Mouse (Mus musculus): Measurements from ENCODE around the gene Cyp4f15. TPM values are rescaled to one million over a fixed set of nuclear protein-coding genes. Genes with fewer than 3 reads are reported as not detected.
"Not testable (repeated sequence)": the region's sequence is repeated elsewhere in the genome, so short reads cannot be mapped to it uniquely, and the experiment has no call there.

Gene Cyp4f15
- polyA plus RNA-seq, 1 experiment from 2014 or later, result 0.43 TPM

- H3K4me2 ChIP-seq (replicated peaks; ENCODE audit: low read depth, low read length), result no peak overlapping the region; the same call in 1 of the 2 replicates
- ATAC-seq (ENCODE audit: low FRiP score), result no peak
Observed at GRCm38 (mm10) chr17:32676040-32676635, 9.3 kb upstream of the Cyp4f15 start.

GRCm38 (mm10) chr17:32680404-32680803 lies 5.0 kb upstream of the Cyp4f15 start:
- WGBS, result 37% methylated on average over 2 of the region's 2 CpGs
- Histone ChIP-seq H3K4me2 (replicated peaks; ENCODE audit: low read depth, low read length) (no peak overlapping the region), H3K36me3 (ENCODE audit: control insufficient read depth, insufficient read depth, low read length) (no peaks in the 10 kb centered on the region), H3K9me3 (ENCODE audit: control insufficient read depth, low read length) (no peaks in the 10 kb centered on the region), H3K4me1 (replicated peaks; ENCODE audit: control insufficient read depth, insufficient read depth, low read length) (no peaks in the 10 kb centered on the region), H3K27ac (ENCODE audit: low read depth, low read length) (no peak overlapping the region), H3K9ac (ENCODE audit: low read depth, low read length) (no peak overlapping the region), H3K27me3 (ENCODE audit: control insufficient read depth, insufficient read depth, low read length) (no peaks in the 10 kb centered on the region), H3K4me3 (ENCODE audit: low read depth, low read length) (no peak overlapping the region)
- DNase-seq (ENCODE audit: low spot score), result peak; percentile 72
- no peak for ATAC-seq (ENCODE audit: low FRiP score)

More at GRCm38 (mm10) chr17:32676040-32676635, 9.3 kb upstream of the Cyp4f15 start:
- H3K27ac ChIP-seq (ENCODE audit: low read depth, low read length), result no peak overlapping the region
- H3K4me3 ChIP-seq (ENCODE audit: low read depth, low read length), result no peak overlapping the region
- H3K27me3 ChIP-seq (ENCODE audit: control insufficient read depth, insufficient read depth, low read length), result no peaks in the 10 kb centered on the region
- WGBS, result 46% methylated on average over 21 of the region's 21 CpGs
- DNase-seq (ENCODE audit: low spot score), result peak; percentile 17
- no peaks in the 10 kb centered on the region for H3K9me3 ChIP-seq (ENCODE audit: control insufficient read depth, low read length)
- H3K9ac ChIP-seq (ENCODE audit: low read depth, low read length), result no peak overlapping the region
- H3K4me1 ChIP-seq (replicated peaks; ENCODE audit: control insufficient read depth, insufficient read depth, low read length), result no peaks in the 10 kb centered on the region
- no peaks in the 10 kb centered on the region for H3K36me3 ChIP-seq (ENCODE audit: control insufficient read depth, insufficient read depth, low read length)

- no peaks in the 10 kb centered on the region for H3K27me3 ChIP-seq (ENCODE audit: control insufficient read depth, insufficient read depth, low read length)
- no peaks in the 10 kb centered on the region for H3K36me3 ChIP-seq (ENCODE audit: control insufficient read depth, insufficient read depth, low read length)
- H3K4me3 ChIP-seq (ENCODE audit: low read depth, low read length), result no peak overlapping the region
- H3K4me2 ChIP-seq (replicated peaks; ENCODE audit: low read depth, low read length), result no peak overlapping the region
- WGBS, result 97% methylated on average over 5 of the region's 5 CpGs
- H3K9ac ChIP-seq (ENCODE audit: low read depth, low read length), result no peak overlapping the region
- ATAC-seq (ENCODE audit: low FRiP score) (no peak), DNase-seq (ENCODE audit: low spot score) (no peak)
- H3K4me1 ChIP-seq (replicated peaks; ENCODE audit: control insufficient read depth, insufficient read depth, low read length), result no peaks in the 10 kb centered on the region
- H3K9me3 ChIP-seq (ENCODE audit: control insufficient read depth, low read length), result no peaks in the 10 kb centered on the region
- H3K27ac ChIP-seq (ENCODE audit: low read depth, low read length), result no peak overlapping the region
Observed at GRCm38 (mm10) chr17:32686722-32687121, 1.3 kb downstream of the Cyp4f15 start.

- Histone ChIP-seq H3K9me3 (ENCODE audit: control insufficient read depth, low read length) (no peaks in the 10 kb centered on the region), H3K27me3 (ENCODE audit: control insufficient read depth, insufficient read depth, low read length) (no peaks in the 10 kb centered on the region)
- 90% methylated on average over 1 of the region's 1 CpGs for WGBS
Observed at GRCm38 (mm10) chr17:32690959-32691358, 5.5 kb downstream of the Cyp4f15 start.

GRCm38 (mm10) chr17:32702826-32703225 lies 17.4 kb downstream of the Cyp4f15 start:
- no peak for ATAC-seq (ENCODE audit: low FRiP score)
- Histone ChIP-seq H3K9ac (ENCODE audit: low read depth, low read length) (no peak overlapping the region), H3K36me3 (ENCODE audit: control insufficient read depth, insufficient read depth, low read length) (no peaks in the 10 kb centered on the region), H3K4me1 (replicated peaks; ENCODE audit: control insufficient read depth, insufficient read depth, low read length) (no peaks in the 10 kb centered on the region), H3K4me3 (ENCODE audit: low read depth, low read length) (no peak overlapping the region), H3K27me3 (ENCODE audit: control insufficient read depth, insufficient read depth, low read length) (no peaks in the 10 kb centered on the region), H3K9me3 (ENCODE audit: control insufficient read depth, low read length) (peaks cover 3% of the 10 kb centered on the region; the same call in 1 of the 2 replicates), H3K27ac (ENCODE audit: low read depth, low read length) (no peak overlapping the region), H3K4me2 (replicated peaks; ENCODE audit: low read depth, low read length) (no peak overlapping the region)
- 52% methylated on average over 22 of the region's 22 CpGs for whole genome bisulfite sequencing
- no peak for DNase-seq (ENCODE audit: low spot score)

More at GRCm38 (mm10) chr17:32690959-32691358, 5.5 kb downstream of the Cyp4f15 start:
- H3K36me3 ChIP-seq (ENCODE audit: control insufficient read depth, insufficient read depth, low read length), result no peaks in the 10 kb centered on the region
- ATAC-seq (ENCODE audit: low FRiP score) (no peak), DNase-seq (ENCODE audit: low spot score) (no peak)
- H3K4me2 ChIP-seq (replicated peaks; ENCODE audit: low read depth, low read length), result no peak overlapping the region
- no peaks in the 10 kb centered on the region for H3K4me1 ChIP-seq (replicated peaks; ENCODE audit: control insufficient read depth, insufficient read depth, low read length)
- no peak overlapping the region for H3K4me3 ChIP-seq (ENCODE audit: low read depth, low read length)
- H3K9ac ChIP-seq (ENCODE audit: low read depth, low read length), result no peak overlapping the region
- no peak overlapping the region for H3K27ac ChIP-seq (ENCODE audit: low read depth, low read length)

GRCm38 (mm10) chr17:32710541-32710940 lies 25.1 kb downstream of the Cyp4f15 start:
- not testable (repeated sequence) for ATAC-seq (ENCODE audit: low FRiP score); H3K4me1 ChIP-seq (replicated peaks; ENCODE audit: control insufficient read depth, insufficient read depth, low read length); H3K9ac ChIP-seq (ENCODE audit: low read depth, low read length); H3K9me3 ChIP-seq (ENCODE audit: control insufficient read depth, low read length); H3K27ac ChIP-seq (ENCODE audit: low read depth, low read length); DNase-seq (ENCODE audit: low spot score); H3K36me3 ChIP-seq (ENCODE audit: control insufficient read depth, insufficient read depth, low read length); H3K27me3 ChIP-seq (ENCODE audit: control insufficient read depth, insufficient read depth, low read length); H3K4me2 ChIP-seq (replicated peaks; ENCODE audit: low read depth, low read length); H3K4me3 ChIP-seq (ENCODE audit: low read depth, low read length)

- not testable (repeated sequence) for H3K4me1 ChIP-seq (replicated peaks; ENCODE audit: control insufficient read depth, insufficient read depth, low read length); H3K27me3 ChIP-seq (ENCODE audit: control insufficient read depth, insufficient read depth, low read length); H3K36me3 ChIP-seq (ENCODE audit: control insufficient read depth, insufficient read depth, low read length); ATAC-seq (ENCODE audit: low FRiP score); H3K9ac ChIP-seq (ENCODE audit: low read depth, low read length); DNase-seq (ENCODE audit: low spot score); H3K4me3 ChIP-seq (ENCODE audit: low read depth, low read length); H3K9me3 ChIP-seq (ENCODE audit: control insufficient read depth, low read length); H3K4me2 ChIP-seq (replicated peaks; ENCODE audit: low read depth, low read length); H3K27ac ChIP-seq (ENCODE audit: low read depth, low read length)
- WGBS, result 87% methylated on average over 1 of the region's 1 CpGs
Observed at GRCm38 (mm10) chr17:32722151-32722550, 36.7 kb downstream of the Cyp4f15 start.

- 83% methylated on average over 7 of the region's 7 CpGs for WGBS
- Histone ChIP-seq H3K36me3 (ENCODE audit: control insufficient read depth, insufficient read depth, low read length) (no peaks in the 10 kb centered on the region), H3K27me3 (ENCODE audit: control insufficient read depth, insufficient read depth, low read length) (no peaks in the 10 kb centered on the region), H3K27ac (ENCODE audit: low read depth, low read length) (no peak overlapping the region), H3K9me3 (ENCODE audit: control insufficient read depth, low read length) (no peaks in the 10 kb centered on the region), H3K4me2 (replicated peaks; ENCODE audit: low read depth, low read length) (no peak overlapping the region), H3K9ac (ENCODE audit: low read depth, low read length) (no peak overlapping the region), H3K4me3 (ENCODE audit: low read depth, low read length) (no peak overlapping the region), H3K4me1 (replicated peaks; ENCODE audit: control insufficient read depth, insufficient read depth, low read length) (no peaks in the 10 kb centered on the region)
- no peak for ATAC-seq (ENCODE audit: low FRiP score)
- no peak for DNase-seq (ENCODE audit: low spot score)
Observed at GRCm38 (mm10) chr17:32722771-32723170, 37.3 kb downstream of the Cyp4f15 start.

GRCm38 (mm10) chr17:32726360-32726759 lies 40.9 kb downstream of the Cyp4f15 start:
- H3K9ac ChIP-seq (ENCODE audit: low read depth, low read length); H3K4me1 ChIP-seq (replicated peaks; ENCODE audit: control insufficient read depth, insufficient read depth, low read length); ATAC-seq (ENCODE audit: low FRiP score); DNase-seq (ENCODE audit: low spot score); H3K27me3 ChIP-seq (ENCODE audit: control insufficient read depth, insufficient read depth, low read length); H3K4me2 ChIP-seq (replicated peaks; ENCODE audit: low read depth, low read length); H3K36me3 ChIP-seq (ENCODE audit: control insufficient read depth, insufficient read depth, low read length); H3K9me3 ChIP-seq (ENCODE audit: control insufficient read depth, low read length); H3K27ac ChIP-seq (ENCODE audit: low read depth, low read length); H3K4me3 ChIP-seq (ENCODE audit: low read depth, low read length): not testable (repeated sequence)
